Mouse (Mus musculus): ENCODE results near the gene Per2.

Gene Per2

DNA sequence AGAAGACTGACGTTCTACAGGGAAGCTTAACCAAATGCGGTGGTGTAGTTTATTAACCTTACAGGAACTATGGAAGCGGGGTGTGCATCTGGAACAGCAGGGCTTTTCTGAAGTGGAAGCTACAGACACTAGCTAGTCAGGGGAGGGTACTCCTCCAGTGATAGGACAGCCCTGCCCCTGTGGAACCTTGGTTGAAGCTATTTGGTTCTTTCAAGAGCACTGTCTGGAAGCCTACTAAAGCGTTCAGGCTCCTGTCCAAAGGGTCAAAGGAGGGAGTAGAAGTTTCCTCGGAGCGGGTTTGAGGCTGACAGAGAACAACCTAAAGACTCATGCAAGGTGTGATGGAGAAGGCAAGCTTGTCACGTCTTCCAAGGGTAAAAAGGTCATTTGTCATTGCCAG lies 945 bp upstream of the Per2 start:
- DNase-seq (ENCODE audit: low read depth, low spot score): no peak

GRCm38 (mm10) chr1:91458223-91458861 lies 782 bp downstream of the Per2 start:
- DNase-seq (ENCODE audit: low read depth, low spot score): no peak

DNA sequence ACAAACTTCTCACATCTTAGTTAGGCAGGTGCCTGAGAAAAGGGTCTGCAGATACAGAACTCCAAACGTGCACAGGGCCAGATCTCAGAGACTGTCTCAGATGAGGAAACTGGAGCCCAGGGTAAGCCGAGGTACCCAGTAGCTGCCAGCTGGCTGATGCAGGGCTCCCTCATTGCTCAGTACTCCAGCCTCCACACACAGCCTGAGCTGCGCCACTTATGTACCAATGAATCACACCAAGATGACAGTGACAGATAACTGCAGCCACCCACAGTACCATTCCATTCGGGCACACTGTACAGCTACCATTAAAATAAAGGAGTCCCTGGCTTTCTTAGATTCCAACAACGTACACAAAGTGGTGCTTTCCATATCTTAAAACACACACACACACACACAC lies 1.4 kb downstream of the Per2 start:
- DNase-seq (ENCODE audit: low read depth, low spot score): no peak

DNA sequence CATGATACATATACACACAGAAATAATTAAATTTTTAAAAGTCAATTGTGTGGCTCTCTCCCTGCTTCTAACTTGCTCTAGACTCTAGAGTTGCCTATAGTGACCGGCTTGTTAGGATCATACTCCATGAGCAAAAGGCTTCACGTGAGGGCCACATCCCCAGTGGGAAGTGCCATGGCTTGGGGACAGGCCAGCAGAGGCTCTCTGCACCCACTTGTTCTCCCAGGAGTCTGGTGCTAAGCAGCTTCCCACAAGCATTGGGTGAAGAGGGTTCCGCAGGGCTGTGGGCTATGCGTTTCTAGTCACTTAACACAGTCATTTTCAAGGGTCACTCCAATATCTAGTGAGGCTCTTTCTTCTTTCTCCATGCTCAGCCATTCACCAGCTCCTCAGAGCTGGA lies 2.0 kb downstream of the Per2 start:
- DNase-seq (ENCODE audit: low read depth, low spot score): no peak

DNA sequence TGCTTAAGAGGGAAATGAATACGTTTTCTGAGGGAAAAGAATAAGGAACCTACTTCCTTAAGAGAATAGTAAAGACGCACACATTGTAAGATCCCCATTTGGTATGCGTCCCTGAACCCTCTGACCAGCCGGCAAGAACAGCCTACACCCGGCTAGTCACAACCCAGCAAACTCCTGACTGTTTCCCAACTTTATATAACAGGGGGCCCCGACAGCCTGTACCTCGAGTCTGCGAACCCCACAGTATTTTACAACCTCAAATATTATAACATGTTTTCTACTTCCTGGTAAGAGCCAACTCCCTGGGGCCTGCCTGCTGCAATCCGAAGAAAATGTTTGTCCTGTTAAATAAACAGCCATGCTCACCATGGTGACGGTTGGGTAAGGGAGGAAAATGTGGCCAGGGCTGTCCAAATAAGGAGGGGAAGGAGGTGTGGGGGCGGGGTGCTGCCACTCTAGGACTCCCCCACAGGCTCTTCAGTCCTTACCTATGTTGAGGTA lies 2.8 kb downstream of the Per2 start:
- DNase-seq (ENCODE audit: low read depth, low spot score): no peak

DNA sequence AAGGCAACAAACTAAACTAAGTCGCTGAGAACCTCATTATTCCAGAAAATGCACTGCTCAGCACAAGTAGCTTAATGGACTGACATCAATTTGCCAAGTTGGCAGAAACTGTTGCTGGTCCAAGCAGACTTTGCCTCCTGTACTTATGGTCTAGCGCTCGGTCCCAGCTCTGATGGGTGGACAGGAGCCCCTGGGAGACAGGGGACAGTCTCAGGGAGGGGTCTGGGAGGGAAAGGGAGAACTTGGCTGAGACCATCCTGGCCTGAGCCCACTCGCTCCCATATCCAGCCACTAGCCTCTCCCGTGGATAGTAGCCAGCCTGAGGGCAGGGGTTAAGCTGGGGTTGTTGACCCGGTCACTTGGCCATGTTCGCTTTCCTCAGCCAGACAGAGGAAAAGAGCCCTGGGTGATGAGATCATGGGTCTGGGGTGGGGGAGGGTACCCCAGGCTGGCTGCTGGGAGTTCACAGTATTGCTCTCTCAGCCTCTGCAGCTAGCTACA lies 3.4 kb downstream of the Per2 start:
- DNase-seq (ENCODE audit: low read depth, low spot score): no peak

- no peak for DNase-seq (ENCODE audit: low read depth, low spot score)
These were observed 4.2 kb downstream of the Per2 start for GRCm38 (mm10) chr1:91454927-91455326.

- DNase-seq (ENCODE audit: low read depth, low spot score): no peak
These were observed 4.8 kb downstream of the Per2 start for GRCm38 (mm10) chr1:91454366-91454765.

GRCm38 (mm10) chr1:91453932-91454331 lies 5.2 kb downstream of the Per2 start:
- no peak for DNase-seq (ENCODE audit: low read depth, low spot score)

DNA sequence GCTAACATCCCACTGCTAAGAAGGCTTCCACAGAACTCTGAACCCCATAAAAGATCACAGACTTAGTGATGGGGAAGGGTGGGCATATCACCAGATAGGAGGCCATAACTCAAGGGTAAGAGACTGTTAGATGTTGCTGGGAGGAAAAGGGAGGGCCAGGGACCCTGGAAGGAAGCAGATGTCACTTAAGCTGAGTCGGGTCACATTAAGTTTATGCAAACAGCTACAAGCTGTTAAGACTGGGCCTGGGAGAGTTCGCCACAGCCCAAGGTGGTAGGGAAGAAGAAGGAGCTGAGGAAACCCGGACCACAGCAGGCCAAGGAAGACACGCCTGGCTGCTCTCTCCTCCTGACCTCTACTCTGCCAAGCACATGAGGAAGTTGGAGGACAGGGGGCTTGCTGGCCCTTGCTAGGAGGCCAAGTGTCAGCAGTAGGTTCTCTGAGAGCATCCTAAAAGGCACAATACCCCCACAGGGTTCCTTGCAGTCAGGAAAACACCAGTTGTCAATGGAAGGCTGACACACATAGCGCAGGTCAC lies 7.5 kb downstream of the Per2 start:
- DNase-seq (ENCODE audit: low read depth, low spot score): no peak

DNA sequence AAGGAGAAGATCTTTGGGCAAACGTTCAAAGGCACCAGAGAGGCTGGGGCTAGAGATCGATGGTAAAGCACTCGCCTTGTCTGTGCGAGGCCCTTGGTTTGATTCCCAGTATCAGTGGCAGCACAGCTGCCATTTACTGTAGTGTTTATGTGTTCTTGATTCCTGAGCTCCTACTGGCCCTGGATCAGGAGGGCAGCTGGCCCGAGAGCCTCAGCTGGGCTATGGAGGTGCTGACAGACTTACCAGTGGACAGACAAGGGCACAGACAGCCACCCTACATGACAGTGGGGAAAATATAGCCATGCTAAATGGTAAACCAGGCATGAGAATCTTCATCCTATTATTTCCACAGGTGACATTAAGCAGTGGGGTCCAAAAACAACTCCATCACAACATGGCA lies 8.3 kb downstream of the Per2 start:
- DNase-seq (ENCODE audit: low read depth, low spot score): no peak

GRCm38 (mm10) chr1:91448688-91449087 lies 10.4 kb downstream of the Per2 start:
- DNase-seq (ENCODE audit: low read depth, low spot score): no peak

GRCm38 (mm10) chr1:91446511-91446910 lies 12.6 kb downstream of the Per2 start:
- DNase-seq (ENCODE audit: low read depth, low spot score): no peak

- DNase-seq (ENCODE audit: low read depth, low spot score): no peak
These were observed 13.1 kb downstream of the Per2 start for GRCm38 (mm10) chr1:91446060-91446459.

- no peak for DNase-seq (ENCODE audit: low read depth, low spot score)
These were observed 14.0 kb downstream of the Per2 start for GRCm38 (mm10) chr1:91444841-91445830.

DNA sequence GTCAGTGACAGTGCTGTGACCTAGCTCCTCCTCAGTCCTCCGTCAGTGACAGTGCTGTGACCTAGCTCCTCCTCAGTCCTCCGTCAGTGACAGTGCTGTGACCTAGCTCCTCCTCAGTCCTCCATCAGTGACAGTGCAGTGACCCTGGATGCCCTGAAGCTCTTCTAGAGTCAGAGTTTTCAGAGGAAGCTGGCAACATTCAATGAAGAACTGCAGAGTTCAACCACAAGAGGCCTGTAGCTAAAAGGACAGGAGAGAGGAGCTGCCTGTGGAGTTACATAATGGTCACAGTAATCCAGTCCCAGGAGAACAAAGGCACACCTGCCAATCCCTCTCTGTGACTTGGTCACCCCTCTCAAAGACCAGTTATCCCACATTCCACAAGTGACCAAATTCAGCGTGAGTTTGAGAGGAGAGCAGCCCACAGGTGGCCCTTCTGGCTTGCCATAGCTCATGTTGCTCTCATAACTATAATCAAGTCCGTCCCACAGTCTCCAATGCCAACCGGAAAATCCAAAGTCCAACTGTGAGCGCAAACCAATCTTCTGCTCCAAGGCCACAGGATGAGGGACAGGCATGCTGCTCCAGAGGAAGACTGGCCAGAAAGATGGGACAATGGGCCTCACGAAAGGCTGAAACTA lies 16.7 kb downstream of the Per2 start:
- no peak for DNase-seq (ENCODE audit: low read depth, low spot score)

DNA sequence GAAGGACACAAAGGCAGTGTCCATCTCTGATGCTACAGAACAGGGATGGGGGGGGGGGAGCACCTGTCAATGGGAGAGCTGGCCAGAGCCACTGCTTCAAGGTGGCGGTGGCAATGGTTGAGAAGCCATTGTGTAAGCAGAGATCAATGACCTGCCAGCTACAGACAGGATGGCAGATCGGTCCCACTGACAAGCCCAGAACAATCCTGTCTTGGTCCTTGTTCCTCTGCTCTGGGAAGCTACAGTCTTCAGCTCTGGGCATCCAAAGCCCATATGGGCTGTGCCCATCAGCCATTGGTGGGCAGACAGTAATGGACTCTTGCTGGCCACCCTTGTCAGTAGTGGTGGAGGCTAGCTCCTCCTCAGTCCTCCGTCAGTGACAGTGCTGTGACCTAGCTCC lies 17.3 kb downstream of the Per2 start:
- no peak for DNase-seq (ENCODE audit: low read depth, low spot score)

GRCm38 (mm10) chr1:91439776-91440175 lies 19.3 kb downstream of the Per2 start:
- no peak for DNase-seq (ENCODE audit: low read depth, low spot score)

GRCm38 (mm10) chr1:91437573-91437972 lies 21.6 kb downstream of the Per2 start:
- DNase-seq (ENCODE audit: low read depth, low spot score): no peak

GRCm38 (mm10) chr1:91437083-91437400 lies 22.1 kb downstream of the Per2 start:
- no peak for DNase-seq (ENCODE audit: low read depth, low spot score)

- no peak for DNase-seq (ENCODE audit: low read depth, low spot score)
These were observed 22.6 kb downstream of the Per2 start for GRCm38 (mm10) chr1:91436380-91437082.

Data from embryo, embryonic 11.5 days (tissue).